Mouse (Mus musculus): ENCODE results near the gene C1ra. TPM values are rescaled to one million over a fixed set of nuclear protein-coding genes. Genes with fewer than 3 reads are reported as not detected.
"Not testable (repeated sequence)": the region's sequence is repeated elsewhere in the genome, so short reads cannot be mapped to it uniquely, and the experiment has no call there.

The C1ra gene
- 0.06 and 0.26 TPM in 2 replicates for polyA plus RNA-seq (2016; fragmentation: Nextera tagmentation; extraction: Ambion mirVana)

DNA sequence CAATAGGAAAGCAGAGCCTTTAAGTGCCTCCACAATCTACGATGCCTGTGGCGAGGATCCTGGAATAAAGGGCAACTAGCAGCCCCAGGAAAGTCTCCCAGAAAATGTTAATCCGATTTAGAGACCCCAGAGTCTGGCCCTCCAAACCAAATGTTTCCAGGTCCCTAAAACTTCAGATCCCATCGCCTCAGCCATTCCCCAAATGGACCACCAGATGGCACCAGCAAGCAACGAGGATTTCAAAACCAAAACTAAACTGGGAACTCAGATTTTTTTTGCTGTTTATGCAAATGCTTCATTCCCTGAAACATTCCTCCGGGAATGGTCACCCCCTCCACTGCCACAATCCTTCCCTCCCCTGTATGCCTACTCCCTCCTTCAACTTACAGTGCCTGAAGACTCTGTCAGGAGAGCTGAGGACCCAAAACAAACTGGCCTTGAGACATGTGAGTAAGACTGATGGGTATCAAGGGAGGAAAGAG lies at the start of gene C1ra:
TSS of gene C1ra (plus strand) at position 51 of the 482 bp plus-strand sequence.
- Histone ChIP-seq H3K4me1 (no peaks in the 10 kb centered on the region), H3K27ac (no peak within 1 kb of the TSS), H3K9me3 (replicated peaks) (no peaks in the 10 kb centered on the region), H3K4me3 (no peak within 1 kb of the TSS), H3K36me3 (no peaks in the 10 kb centered on the region), H3K27me3 (ENCODE audit: low read depth, poor library complexity, severe bottlenecking) (no peaks in the 10 kb centered on the region)
- peak; percentile 53 for DNase-seq (ENCODE audit: low spot score)
- 10% methylated on average over 6 of the region's 6 CpGs for WGBS

DNA sequence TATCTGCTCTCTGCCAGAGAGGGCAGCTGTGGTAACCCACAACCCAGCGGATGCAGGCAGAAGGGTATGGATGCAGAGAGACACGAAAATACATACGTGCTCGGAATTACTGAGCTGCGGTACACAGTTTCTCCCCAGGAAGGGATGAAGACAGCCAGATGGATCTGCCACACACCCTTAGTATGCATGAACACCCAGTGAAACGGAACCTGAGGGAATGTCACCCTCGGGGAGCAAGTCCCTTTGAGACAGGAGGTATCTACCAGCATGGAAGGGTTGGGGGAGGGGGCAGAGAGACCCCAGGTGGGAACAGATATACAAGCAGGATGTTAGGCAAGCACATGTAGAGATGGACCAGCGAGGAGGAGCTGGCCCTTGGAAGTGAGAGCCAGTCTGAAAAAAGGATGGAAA lies 48.3 kb upstream of the C1ra start:
- Histone ChIP-seq H3K36me3 (no peaks in the 10 kb centered on the region), H3K4me3 (peak overlapping the region; percentile 57), H3K4me1 (peaks cover 18% of the 10 kb centered on the region), H3K27me3 (ENCODE audit: low read depth, poor library complexity, severe bottlenecking) (peaks cover 30% of the 10 kb centered on the region), H3K27ac (no peak overlapping the region), H3K9me3 (replicated peaks) (no peaks in the 10 kb centered on the region)
- DNase-seq (ENCODE audit: low spot score), result no peak
- WGBS, result 30% methylated on average over 8 of the region's 8 CpGs

DNA sequence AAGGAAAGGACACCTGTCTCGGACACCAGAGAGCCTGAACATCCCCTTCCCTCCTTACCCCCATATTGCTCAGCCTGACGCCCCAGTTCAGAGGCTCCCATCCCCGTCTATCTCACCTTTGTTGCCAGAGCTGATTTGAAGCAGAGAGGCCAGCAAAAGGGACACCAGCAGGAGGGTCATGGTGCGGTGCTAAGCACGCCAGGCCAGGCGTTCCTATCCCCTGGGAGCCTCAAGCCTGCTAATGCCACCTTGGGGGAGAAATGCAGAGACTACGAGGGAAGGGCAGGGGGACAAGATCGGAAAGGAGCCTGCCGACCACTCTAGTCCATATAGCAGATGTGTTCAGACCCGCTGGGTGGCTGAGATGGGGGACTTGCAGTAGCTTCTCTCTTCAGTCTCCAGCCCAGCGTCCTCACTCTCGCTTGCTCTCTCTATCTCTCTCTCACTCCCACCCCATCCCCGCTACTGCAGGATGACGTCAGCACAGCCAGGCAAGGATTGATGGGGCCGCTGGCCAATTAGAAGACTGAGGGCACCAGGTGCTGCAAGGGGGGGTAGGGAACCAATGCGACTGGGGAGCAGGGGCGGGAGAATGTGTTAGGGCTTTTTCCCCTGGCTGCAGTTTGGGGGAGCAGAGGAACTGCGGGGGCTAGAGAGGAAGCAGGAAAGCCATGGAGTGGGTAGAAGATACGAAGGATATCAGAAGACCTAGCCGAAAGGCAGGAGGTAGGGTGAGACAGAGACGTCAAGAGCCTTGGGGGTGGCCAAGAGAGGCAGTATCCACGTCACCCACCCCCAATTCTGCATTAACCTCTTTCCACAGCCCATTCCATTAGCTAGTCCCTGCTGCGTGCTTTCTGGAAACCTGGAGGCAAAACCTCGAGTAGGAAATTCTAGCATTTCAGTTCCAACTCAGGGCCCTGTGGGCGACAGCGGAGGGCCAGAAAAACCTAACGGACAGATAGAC lies 47.6 kb upstream of the C1ra start, which contains the start of gene Clstn3:
TSS of gene Clstn3 (minus strand) at position 490 of the 967 bp plus-strand sequence.
- H3K27ac ChIP-seq, result peak within 1 kb of the TSS; percentile 67
- 7% methylated on average over 27 of the region's 27 CpGs for WGBS
- peaks cover 18% of the 10 kb centered on the region for H3K4me1 ChIP-seq

DNA sequence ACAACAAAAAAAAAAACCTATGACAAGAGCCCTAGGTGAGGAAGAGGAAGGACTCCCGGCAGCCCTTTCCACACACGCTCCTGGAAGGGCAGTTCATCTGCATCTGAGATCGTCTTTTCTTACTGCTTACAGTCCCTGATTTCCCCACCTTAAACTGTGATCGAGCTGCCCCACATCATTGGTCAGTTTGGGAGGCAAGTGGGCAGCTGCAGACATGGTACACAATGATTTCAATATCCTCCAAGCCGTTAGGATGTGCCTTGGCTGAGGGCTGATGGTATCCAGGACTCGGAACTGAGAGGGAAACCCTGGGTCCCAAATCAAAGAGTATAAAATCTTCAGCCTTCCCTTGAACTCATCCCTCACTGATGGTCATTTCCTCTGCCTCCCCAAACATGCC lies 46.9 kb upstream of the C1ra start:
- H3K4me3 ChIP-seq, result peak overlapping the region; percentile 57
- peaks cover 30% of the 10 kb centered on the region for H3K27me3 ChIP-seq (ENCODE audit: low read depth, poor library complexity, severe bottlenecking)
- 38% methylated on average over 6 of the region's 6 CpGs for WGBS
- peaks cover 18% of the 10 kb centered on the region for H3K4me1 ChIP-seq
- no peak for DNase-seq (ENCODE audit: low spot score)
- no peaks in the 10 kb centered on the region for H3K9me3 ChIP-seq (replicated peaks)
- H3K36me3 ChIP-seq, result no peaks in the 10 kb centered on the region
- no peak overlapping the region for H3K27ac ChIP-seq

More for the DNA sequence above, 47.6 kb upstream of the C1ra start, which contains the start of gene Clstn3:
- no peaks in the 10 kb centered on the region for H3K36me3 ChIP-seq
- DNase-seq (ENCODE audit: low spot score), result peak; percentile 84
- H3K4me3 ChIP-seq, result peak within 1 kb of the TSS; percentile 57
- H3K27me3 ChIP-seq (ENCODE audit: low read depth, poor library complexity, severe bottlenecking), result peaks cover 30% of the 10 kb centered on the region
- no peaks in the 10 kb centered on the region for H3K9me3 ChIP-seq (replicated peaks)

DNA sequence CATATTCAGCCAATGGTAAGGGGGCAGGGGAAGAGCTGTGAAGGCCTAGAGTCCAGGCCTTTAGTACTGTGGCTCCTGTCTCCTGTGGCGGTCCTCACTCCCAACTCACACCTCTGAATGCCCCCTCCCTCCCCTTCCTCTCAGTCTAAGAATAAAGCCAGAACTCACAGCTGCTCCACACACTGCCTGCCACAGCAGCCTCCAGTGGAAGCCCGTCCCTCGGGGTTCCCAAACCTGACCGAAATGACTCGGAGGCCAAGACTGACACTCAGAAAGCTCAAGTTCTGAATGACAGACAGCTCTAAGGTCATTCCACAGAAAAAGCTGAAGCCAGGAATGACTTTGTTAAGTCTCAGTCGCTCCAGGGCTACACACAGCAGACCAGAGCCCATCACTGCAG lies 46.5 kb upstream of the C1ra start:
- Histone ChIP-seq H3K4me3 (no peak overlapping the region), H3K27me3 (ENCODE audit: low read depth, poor library complexity, severe bottlenecking) (peaks cover 30% of the 10 kb centered on the region), H3K36me3 (no peaks in the 10 kb centered on the region), H3K4me1 (peaks cover 18% of the 10 kb centered on the region), H3K27ac (no peak overlapping the region), H3K9me3 (replicated peaks) (no peaks in the 10 kb centered on the region)
- DNase-seq (ENCODE audit: low spot score), result no peak
- WGBS, result 55% methylated on average over 6 of the region's 6 CpGs

DNA sequence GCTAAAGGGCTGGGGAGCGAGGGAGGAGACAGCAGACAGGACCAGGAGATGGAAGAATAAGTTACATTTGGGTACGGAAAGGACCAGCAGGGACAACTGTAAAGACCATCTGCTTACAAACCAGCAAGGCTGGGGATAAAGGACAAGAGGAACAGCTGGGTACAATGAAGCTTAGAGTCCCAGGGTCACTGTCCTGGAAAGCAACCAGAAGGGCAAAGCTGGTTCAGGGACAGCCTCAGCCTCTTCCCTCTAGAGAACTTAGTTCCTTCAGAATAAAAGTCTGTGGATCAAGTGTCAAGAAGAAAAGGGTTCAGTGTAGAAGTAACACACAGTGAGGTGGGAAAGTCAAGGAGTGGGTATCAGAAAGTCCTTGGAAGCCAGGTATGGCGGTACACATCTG lies 41.1 kb upstream of the C1ra start:
- Histone ChIP-seq H3K4me3 (no peak overlapping the region), H3K4me1 (no peaks in the 10 kb centered on the region), H3K36me3 (no peaks in the 10 kb centered on the region), H3K9me3 (replicated peaks) (no peaks in the 10 kb centered on the region), H3K27ac (no peak overlapping the region), H3K27me3 (ENCODE audit: low read depth, poor library complexity, severe bottlenecking) (no peaks in the 10 kb centered on the region)
- WGBS, result 90% methylated on average over 3 of the region's 3 CpGs
- DNase-seq (ENCODE audit: low spot score), result no peak

DNA sequence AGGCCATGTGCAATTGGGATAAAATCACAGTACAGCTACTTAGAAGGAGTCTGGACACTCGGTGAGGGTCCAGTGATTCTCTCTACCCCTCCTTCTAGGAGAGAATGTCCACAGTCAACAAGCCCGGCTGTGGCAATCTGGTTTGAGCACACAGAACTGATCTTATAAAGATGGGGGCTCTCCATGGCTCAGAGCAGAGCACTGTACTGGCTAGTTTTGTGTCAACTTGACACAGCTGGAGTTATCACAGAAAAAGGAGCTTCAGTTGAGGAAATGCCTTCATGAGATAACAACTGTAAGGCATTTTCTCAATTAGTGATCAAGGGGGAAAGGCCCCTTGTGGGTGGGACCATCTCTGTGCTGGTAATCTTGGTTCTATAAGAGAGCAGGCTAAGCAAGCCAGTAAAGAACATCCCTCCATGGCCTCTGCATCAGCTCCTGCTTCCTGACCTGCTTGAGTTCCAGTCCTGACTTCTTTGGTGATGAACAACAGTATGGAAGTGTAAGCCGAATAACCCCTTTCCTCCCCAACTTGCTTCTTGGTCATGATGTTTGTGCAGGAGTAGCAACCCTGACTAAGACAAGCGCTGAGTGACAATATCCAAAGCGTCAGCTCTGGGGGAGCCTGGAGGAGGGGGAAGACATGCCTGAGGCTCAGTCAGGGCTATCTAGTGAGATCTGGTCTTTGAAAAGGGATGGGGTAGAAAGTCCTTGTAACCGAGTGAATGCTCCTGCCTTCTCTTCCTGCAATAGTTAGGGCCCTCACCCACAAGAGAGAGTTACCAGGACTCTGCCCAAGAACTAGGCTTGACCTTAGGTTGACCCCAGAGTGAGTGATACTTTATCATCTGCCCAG lies 40.2 kb upstream of the C1ra start:
- DNase-seq (ENCODE audit: low spot score); H3K27ac ChIP-seq; H3K4me1 ChIP-seq; H3K36me3 ChIP-seq; H3K4me3 ChIP-seq; H3K27me3 ChIP-seq (ENCODE audit: low read depth, poor library complexity, severe bottlenecking); H3K9me3 ChIP-seq (replicated peaks): not testable (repeated sequence)
- WGBS, result 83% methylated on average over 6 of the region's 6 CpGs

DNA sequence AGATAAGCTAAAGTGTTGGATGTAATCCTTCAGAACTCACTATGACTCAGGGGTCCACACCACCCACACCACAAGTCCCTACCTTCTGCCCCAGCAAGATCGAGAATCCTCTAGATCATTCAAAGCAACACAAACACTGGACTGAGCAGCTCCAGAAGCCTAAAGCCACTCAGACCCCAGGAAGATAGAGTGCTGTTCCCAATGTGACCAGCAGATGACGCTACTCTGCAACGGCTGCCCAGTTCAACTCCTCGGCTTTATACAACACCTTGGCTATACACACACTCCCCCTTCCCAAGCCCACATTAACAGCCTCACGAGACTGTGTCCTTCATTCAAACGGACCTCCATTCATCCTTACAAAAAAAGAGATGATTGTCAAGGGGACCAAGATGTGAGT lies 39.4 kb upstream of the C1ra start:
- no peaks in the 10 kb centered on the region for H3K27me3 ChIP-seq (ENCODE audit: low read depth, poor library complexity, severe bottlenecking)
- 37% methylated on average over 6 of the region's 6 CpGs for WGBS
- DNase-seq (ENCODE audit: low spot score), result no peak
- no peak overlapping the region for H3K4me3 ChIP-seq
- H3K9me3 ChIP-seq (replicated peaks), result no peaks in the 10 kb centered on the region
- H3K36me3 ChIP-seq, result no peaks in the 10 kb centered on the region
- no peak overlapping the region for H3K27ac ChIP-seq
- no peaks in the 10 kb centered on the region for H3K4me1 ChIP-seq

DNA sequence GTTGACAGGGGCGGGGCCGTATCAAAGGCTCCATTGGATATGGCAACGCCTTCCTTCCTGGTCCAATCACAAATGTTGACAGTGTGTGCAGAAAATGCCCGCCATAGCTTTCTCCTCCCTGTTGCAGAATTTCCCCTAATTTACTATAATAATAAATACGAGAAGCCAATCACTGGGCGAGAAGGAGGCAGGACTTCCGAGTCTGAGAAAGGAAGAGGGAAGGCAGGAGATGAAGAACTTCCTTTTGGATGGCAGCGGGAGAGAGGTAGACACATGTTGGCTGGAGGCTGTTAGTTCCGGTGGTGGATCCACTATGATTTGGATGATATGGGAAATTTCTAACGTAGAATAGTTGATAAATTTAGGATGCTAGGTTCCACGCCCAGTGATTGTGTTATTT lies 37.6 kb upstream of the C1ra start:
- Histone ChIP-seq H3K27me3 (ENCODE audit: low read depth, poor library complexity, severe bottlenecking) (no peaks in the 10 kb centered on the region), H3K9me3 (replicated peaks) (no peaks in the 10 kb centered on the region), H3K36me3 (no peaks in the 10 kb centered on the region), H3K4me1 (no peaks in the 10 kb centered on the region), H3K27ac (no peak overlapping the region), H3K4me3 (no peak overlapping the region)
- DNase-seq (ENCODE audit: low spot score), result no peak
- WGBS, result 83% methylated on average over 11 of the region's 11 CpGs

DNA sequence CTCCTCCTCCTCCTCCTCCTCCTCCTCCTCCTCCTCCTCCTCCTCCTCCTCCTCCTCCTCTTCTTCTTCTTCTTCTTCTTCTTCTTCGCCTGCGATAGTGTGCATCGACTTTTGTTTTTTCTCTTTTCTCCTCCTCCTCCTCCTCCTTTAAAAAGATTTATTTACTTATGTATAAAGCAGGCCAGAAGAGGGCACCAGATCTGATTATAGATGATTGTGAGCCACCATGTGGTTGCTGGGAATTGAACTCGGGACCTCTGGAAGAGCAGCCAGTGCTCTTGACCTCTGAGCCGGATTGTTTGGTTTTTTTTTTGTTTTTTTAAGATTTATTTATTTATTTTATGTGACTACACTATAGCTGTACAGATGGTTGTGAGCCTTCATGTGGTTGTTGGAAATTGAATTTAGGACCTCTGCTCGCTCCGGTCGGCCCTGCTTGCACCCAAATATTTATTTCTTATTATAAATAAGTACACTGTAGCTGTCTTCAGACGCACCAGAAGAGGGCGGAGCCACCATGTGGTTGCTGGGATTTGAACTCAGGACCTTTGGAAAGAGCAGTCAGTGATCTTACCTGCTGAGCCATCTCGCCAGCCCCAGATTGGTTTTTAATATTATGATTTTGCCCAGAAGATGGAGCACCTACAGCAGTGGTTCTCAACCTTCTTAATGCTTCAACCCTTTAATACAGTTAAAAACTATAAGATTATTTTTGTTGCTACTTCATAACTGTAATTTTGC lies 36.7 kb upstream of the C1ra start:
- not testable (repeated sequence) for H3K36me3 ChIP-seq; H3K4me3 ChIP-seq; H3K4me1 ChIP-seq; DNase-seq (ENCODE audit: low spot score); H3K27ac ChIP-seq; H3K27me3 ChIP-seq (ENCODE audit: low read depth, poor library complexity, severe bottlenecking); H3K9me3 ChIP-seq (replicated peaks)
- WGBS, result 89% methylated on average over 8 of the region's 11 CpGs

DNA sequence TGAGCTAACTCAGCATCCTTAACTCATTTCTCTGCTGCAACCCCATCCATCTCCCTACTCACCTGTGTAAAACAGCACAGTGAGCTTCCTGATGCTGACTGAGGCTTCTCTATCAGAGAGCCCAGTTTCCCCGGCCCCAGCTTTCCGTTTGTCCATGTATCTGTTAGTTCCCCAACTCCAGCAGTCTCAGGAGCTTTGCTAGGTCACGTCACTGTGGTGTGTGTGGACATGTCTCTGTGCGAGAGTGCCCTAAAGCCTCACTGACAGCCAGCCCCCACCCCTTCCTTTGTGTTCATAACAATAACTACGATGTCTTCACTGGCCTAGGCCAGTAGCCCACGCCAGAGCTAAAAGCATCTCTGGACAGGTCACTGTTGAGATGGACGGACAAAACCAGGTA lies 36.0 kb upstream of the C1ra start:
- WGBS, result 87% methylated on average over 7 of the region's 7 CpGs
- no peak overlapping the region for H3K27ac ChIP-seq
- DNase-seq (ENCODE audit: low spot score), result no peak
- no peaks in the 10 kb centered on the region for H3K36me3 ChIP-seq
- no peaks in the 10 kb centered on the region for H3K4me1 ChIP-seq
- no peaks in the 10 kb centered on the region for H3K27me3 ChIP-seq (ENCODE audit: low read depth, poor library complexity, severe bottlenecking)
- no peak overlapping the region for H3K4me3 ChIP-seq
- no peaks in the 10 kb centered on the region for H3K9me3 ChIP-seq (replicated peaks)

DNA sequence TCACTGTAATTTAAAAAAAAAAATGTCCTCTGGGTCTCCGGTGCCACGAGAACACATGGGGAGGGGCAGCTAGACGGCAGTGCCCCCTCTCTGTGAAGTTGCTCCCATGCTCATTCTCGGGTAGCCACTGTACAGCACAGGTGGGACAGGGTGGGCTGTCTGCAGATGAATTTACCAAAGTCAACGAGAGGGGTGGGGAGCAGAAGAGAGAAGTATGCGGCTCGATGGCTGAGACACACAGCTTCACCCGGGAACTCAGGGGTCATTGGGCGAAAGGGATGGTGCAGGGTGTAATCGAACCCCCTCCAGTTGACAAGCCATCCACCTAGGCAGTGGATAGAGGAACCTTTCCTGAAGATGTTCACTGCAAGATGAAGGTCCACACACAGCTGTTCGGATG lies 35.4 kb upstream of the C1ra start:
- Histone ChIP-seq H3K4me3 (no peak overlapping the region), H3K9me3 (replicated peaks) (no peaks in the 10 kb centered on the region), H3K36me3 (no peaks in the 10 kb centered on the region), H3K27me3 (ENCODE audit: low read depth, poor library complexity, severe bottlenecking) (no peaks in the 10 kb centered on the region), H3K4me1 (no peaks in the 10 kb centered on the region), H3K27ac (no peak overlapping the region)
- DNase-seq (ENCODE audit: low spot score), result no peak
- WGBS, result 91% methylated on average over 11 of the region's 11 CpGs
